Mouse (Mus musculus): ENCODE measurements around the gene Kndc1. TPM values are rescaled to one million over a fixed set of nuclear protein-coding genes. Genes with fewer than 3 reads are reported as not detected.
A peak's percentile ranks its signal among the peaks of the same experiment; 100 is the strongest.

Kndc1 gene
- total RNA-seq, 2 experiments from 2014 or later: not detected

DNA sequence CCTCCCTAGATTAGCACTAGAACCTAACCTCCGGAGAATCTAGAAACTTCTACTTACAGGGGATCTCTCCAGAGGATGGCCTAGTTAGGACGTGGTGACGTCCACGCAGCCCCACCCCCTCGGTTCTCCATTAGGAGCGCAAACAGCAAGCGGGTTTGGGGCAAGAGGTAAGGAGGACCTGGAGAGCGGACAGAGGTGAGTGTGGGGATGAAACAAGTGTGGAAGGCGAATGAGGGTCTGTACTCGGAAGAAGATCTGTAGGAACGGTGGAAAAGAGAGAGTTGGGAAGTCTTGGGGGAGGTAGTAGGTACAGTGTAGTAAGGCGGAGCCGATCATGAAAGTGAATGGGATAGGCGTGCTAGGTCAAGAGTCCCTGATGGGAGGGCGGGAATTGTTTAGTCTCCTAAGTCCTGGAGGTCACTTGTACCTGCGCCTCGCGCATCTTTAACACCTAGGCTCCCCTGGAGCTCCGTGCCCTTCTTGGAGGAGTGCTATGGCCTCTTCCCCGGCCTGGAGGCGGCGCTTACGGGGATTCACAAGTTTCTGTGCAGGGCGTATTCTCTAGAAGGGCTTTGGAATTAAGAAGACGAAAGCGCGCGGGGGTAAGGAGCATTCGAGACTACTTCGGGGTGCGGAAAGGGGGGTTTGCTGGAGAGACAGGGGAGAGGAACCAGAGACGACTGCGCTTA, 55.9 kb downstream of the Kndc1 start:
- DNase-seq (ENCODE audit: low spot score): peak; percentile 20

DNA sequence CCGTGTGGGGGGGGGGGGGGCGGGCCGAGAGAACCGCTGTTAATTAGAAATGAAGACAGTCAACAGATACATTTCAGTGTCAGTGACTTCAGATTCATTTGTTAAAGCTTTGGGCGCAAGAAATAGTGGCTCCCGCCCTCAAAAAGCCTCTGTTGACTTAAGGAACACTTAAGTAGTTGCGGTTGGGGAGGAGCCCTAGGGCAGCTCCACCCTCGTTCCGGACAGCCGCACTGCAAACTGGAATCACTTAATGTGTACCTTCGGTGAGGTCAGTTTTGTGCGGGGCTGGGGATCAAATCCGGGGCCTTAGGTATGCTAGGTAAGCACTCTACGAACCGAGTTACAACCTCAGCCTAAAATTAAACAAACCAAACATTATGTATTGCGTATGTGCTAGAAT, 56.6 kb downstream of the Kndc1 start:
- DNase-seq (ENCODE audit: low spot score): no peak

DNA sequence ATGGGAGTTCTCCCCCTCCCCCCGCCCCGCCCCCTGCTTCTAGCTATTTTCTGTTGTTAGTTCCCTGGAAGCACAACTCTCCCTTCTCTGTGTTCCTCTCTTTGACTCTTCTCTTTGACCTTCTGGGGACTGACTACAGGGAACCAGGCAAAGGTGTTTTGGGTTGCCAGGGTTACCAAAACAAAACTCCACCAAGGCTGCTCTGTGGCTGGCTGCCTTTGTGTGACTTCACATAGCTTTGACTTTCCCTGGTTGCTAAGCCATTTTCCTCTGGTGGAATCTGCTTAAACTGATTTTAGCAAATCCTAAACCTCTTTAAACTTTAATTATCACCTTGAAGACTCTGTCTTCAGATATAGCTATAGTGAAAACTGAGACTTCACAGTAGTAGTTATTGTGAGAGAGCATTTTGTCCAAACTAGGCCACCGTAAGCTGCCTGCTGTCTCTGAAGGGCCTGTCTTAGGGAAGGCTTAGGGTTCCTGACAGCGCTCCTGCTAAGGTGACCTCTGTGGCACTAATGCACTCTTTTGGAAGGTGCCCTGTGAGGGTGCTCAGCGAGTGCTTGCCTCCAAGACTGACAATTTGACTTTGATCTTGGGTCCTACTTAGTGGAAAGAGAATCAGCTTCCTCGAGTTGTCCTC, 57.6 kb downstream of the Kndc1 start:
- no peak for DNase-seq (ENCODE audit: low spot score)

DNA sequence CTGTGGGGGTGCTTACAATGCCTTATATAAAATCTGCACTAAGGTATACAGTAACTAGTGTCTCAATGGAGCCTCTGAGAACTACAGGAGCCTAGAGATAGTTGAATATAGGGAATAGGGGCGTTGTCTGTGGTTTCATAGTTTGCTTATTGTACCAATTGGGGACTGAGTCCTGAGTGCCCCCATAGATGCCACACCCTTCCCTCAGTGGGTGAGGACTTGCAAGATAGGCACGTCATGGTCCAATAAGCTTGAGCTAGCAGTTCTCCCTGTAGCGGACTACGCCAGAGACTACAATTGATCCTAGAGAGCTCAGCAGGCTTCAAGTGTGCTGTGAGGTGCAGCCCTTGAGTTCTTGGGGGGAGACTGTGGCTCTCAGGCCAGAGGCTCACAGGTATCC, 61.0 kb downstream of the Kndc1 start:
- DNase-seq (ENCODE audit: low spot score): no peak

DNA sequence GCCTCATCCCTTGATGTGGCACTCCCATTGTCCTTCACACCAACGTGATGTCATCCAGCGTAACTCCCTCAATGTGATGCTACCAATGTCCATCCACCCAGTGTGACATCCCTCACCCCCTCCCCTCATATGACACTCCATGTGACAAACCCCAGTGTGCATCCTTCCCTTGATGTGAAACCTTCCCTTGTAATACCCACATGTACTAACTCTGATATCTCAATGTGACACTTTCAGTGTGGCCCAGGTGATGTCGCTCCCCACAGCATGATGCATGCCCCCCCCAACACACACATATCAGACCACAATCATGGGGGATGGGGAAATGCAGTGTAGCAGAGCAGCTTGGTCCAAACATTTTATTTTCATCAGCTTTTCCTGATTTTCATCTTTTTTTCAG, 62.2 kb downstream of the Kndc1 start:
- DNase-seq (ENCODE audit: low spot score): no peak

DNA sequence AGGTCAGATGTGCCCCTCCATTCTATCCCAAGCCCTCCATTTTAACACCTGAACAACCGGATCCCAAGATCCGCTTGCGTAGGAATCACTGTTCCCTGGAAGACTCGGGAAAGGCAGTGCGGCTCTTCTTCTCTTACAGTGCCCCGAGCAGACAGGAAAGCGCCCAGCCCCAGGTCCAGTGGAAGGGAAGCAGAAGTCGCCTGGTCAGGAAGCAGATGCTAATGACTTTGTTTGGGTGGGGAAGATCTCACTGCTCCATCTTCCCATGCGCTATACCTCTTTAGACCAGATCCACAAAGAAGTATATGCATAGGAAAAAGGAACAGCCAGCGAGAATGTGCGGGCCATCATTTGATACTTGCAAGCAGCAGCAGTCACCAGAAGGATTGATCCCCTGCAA, 62.9 kb downstream of the Kndc1 start:
- no peak for DNase-seq (ENCODE audit: low spot score)

DNA sequence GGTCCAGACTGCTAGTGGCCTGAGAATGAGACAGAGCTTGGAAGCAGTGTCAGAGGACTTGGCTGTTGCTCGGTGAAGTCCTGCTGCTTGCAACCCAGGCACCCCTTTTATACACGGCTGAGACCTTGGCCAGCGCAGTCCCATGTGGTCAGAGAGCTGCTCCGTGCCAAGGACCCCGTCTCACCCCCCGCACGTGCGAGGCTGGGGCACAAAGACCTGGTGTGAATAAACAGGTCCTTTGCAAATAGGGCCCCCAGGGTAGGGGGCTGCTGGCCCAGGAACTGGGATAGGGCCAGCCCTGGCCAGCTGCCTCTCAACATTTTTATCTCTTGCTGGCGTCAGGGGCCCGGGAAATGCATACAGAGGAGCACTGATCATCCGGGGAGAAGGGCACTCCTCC, 63.5 kb downstream of the Kndc1 start:
- DNase-seq (ENCODE audit: low spot score): no peak

DNA sequence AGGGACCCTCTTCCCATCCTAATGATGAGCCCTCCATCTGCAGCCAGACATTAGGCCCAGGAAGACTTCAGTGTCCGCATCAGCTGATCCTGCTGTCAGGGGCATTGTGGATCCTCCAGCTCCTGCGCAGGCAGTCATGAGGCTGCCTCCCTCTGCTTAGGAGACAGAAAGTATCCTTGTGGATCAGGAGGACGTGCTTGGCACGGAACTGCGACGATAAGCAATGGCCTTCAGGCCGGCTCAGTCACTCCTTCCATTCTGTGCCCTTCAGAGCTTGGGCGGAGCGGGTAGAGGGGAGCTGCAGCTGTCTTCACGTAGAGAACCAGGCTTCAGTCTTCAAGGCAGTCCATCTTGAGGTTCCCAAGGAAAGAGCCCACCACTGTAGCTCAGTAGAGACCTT, 66.6 kb downstream of the Kndc1 start:
- no peak for DNase-seq (ENCODE audit: low spot score)

DNA sequence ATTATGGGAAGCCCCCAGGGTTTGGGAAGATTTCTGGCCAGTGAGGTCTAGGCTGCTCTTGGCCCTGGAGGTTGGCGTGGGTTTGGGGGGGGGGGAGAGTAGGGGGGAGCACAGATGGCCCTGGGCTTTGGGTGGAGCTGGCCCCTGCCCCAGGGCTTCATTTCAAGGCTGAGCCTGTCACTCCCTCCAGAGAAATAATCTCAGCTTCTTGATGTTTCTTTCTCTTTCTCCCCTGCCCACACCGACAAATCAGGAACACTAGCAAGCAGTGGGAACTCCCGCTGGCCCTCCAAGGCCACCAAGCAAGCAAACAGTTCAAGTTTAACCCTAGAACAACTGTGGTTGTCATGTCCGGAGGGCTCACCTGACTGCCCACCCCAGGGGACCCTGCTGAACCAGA, 69.3 kb downstream of the Kndc1 start:
- DNase-seq (ENCODE audit: low spot score): no peak

DNA sequence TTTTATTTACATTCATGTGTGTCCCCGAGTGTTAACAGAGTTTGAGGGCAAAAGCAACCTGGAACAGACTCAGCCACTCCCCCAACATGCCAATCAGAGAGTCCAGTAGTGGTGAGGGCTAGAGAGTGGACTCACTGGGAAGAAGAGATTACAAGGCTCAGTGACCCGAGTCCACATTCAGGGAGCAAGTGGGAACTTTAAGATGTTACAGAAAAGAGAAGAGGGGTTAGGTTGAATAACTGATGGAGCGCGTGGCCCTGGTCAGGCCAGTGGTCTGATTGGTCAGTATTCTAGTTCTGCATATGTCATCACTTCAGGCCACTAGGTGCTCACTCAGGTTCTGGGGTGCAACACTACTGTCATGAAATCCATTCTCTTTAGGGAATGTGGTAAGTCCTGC, 72.7 kb downstream of the Kndc1 start:
- DNase-seq (ENCODE audit: low spot score): no peak

DNA sequence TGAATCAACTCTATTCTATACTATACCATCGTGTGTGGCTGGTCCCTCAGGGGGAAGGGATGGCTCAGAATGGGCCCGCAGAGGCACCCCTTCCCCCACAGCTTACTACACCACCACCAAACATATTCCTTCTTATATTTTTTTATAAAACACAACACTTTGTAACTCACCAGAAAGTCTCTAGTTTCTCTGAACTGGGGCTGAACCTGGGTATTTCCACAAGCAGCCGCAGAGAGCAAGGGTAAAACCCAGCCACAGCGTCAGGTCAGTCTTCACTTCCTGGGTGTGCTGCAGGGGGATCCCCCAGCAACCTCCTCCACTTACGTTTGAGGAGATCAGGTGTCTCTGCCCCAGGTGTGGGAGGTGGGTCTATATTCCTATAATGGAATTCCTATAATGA, 73.9 kb downstream of the Kndc1 start:
- DNase-seq (ENCODE audit: low spot score): no peak

DNA sequence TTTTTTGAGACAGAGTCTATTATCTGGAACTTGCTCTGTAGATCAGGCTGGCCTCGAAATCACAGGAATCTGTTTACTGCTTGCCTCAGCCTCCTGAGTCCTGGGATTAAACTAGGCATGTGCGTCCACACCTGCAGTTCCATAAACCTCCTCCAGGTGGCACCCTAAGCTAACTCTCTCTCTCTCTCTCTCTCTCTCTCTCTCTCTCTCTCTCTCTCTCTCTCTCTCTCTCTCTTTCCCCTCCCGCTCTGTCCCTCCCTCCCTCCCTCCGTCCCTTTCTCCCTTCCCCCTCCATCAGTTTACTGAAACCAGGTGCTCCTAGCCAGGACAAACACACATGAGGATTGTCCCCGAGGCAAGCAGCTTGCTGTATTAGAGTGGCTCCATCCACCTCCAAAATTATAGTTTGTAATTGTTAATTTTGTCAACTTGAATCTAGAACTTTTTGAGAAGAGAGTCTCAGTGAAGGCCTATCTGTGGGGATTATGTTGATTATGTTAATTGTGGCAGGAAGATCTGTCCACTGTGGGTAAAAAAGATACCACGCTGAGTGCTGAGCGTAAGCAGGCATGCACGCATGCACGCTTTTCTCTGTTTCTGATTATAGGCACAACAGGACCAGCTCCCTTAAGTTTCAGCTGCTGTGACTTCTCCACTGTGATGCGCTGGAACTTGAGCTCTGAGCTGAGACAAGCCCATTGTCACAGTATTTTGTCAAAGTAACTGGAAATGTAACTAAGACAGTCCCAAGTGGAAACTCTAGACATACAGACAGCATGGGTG, 75.0 kb downstream of the Kndc1 start:
- peak; percentile 80 for DNase-seq (ENCODE audit: low spot score)

DNA sequence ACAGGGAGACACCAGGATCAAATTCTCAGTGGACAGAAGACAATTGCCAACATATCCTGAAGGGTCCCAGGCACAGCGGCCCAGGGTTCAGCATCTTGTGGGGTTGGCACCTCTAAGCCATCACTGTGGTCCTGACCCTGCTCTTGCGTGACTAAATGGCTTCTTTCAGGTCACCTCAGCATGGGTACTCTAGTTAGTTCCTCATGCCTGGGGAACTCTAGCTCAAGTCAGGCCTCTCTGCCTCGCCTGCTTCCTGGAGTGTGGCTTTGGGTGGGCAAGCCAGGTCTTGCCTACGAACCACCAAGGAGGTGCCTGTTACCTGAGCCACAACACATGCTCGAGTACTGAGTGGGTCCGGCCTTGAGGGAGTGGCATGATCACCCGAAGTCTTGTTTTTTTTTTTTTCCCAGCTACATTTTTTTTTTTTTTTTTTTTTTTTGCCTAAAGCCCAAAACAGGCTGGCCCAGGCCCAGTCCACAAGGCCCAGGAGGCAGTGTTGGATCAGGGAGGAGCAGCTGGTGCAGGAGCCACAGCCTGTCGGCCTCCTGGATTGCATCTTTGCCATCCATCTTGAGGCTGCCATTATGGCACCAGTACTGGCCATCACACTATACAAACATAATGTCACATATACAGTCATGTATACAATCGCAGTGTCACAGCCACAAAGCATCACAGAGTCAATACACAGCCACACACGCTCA, 75.9 kb downstream of the Kndc1 start:
- DNase-seq (ENCODE audit: low spot score): no peak

DNA sequence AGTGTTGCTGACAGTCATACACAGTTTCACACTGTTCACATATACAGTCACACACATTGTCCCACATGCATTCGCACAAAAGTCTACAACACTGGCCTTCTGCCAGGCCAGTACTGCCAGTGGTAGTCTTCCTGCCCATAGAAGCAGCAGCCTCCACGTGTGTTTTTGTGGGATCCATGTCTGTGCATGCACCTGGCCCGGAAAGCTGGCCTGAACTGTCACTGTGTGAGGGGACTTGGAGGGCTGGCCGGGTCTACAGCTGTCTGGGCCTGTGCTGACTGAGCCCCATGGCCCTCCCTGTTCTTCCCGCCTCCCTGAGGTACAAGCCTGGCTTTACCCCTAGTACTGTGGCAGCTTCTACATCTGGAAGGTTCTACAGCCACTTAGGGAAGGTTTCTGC, 76.5 kb downstream of the Kndc1 start:
- DNase-seq (ENCODE audit: low spot score): no peak

DNA sequence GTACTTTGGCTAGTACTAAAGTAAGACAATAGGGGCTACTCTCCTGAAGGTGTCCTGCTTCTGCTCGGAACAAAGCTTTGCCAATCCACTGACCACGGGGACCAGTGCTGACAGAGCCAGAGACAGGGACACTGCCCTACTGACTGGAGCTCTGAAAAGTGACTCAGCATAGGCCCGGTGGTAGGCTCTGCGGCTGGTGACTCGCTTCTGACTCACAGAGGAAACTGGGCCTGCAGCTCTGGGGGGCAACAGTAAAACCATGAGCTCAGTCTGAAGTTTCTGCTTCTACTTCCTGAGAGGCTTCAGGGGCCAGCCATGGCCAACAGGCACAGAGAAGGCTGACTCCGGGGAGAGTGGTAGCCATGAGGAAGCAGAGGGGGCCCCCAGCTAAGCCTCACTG, 76.9 kb downstream of the Kndc1 start:
- no peak for DNase-seq (ENCODE audit: low spot score)

DNA sequence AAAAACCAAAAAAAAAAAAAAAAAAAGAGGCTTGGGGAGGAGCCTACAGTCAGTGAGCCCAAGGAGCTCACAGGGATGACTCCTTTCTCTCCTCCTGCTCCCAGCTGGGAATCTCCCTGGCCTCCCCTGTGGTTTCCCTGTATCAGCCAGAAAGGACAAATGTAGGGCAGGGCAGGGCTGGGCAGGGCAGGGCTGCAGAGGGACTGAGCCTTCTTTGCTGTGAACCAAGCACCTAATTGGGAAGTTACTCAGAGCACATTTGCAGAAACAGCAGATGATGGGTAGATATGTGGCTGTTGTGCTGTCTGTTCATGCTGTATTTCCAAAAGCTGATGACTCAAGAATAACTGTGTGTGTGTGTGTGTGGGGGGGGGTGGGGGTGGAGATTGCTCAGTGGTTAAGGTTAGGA, 78.4 kb downstream of the Kndc1 start:
- no peak for DNase-seq (ENCODE audit: low spot score)

DNA sequence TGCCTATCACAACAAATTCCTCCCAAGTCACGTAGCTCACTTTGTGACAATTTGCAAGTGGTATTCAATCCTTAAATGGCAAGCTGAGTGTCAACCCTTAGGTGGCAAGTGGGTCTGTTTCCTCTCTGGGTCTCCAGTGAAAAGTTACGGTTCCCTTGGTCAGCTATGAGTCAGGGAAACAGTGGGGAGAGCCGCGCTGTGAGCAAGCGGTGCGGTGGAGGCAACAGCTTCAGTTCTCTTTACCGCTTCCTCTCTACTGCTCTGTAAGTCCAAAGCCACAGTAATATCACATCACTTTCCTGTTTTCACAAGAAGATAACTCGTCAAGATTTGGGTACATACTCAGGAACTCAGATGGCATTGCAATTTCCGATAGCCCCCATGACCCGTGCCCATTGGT, 79.8 kb downstream of the Kndc1 start:
- DNase-seq (ENCODE audit: low spot score): no peak

DNA sequence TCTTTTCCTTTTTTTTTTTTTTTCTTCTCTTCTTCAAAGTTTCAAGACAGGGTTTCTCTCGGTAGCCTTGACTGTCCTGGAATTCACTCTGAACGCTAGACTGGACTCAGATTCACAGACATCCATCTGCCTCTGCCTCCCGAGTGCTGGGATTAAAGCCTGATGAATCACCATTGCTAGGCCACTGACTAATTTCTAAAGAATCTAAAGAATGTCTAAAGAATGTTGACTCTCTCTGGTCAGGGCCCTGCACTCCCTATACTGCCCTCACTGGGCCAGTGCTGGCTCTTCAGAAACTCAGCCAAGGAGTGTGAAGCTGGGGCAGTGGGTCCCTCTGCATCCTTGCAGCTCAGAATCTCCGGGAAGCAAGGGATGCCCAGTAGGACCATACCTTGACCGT, 81.0 kb downstream of the Kndc1 start:
- no peak for DNase-seq (ENCODE audit: low spot score)

DNA sequence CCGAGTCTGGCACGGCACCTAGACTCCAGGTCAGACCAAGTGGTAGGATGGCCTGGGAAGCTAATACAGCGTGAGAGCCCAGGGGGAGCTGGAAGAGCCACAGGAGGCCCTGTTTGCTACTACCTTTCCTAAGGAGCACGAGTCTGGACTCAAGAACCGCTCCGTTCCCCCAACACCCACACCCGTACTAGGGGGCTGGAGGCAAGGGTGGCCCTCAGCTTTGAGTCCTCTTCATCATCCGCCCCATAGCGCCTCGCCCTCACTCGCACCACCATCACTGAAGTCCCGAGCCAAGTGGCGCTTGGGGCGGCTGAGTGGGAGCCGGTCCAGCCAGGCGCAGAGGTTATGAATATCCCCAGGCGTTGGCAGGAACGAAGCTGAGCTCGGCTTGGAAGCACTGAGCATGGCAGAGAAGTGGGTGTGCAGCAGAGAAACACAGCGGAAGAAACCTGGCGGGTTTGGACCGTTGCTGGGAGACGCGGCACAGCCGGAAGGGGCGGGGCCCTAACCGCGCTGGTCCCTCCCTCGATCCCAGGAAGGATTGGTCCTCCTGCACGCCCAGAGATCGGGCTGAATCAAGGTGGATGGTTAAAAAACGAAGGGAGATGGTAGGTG, 83.9 kb downstream of the Kndc1 start, which contains the start of gene 6430531B16Rik:
6430531B16Rik (minus strand) TSS at position 478 of the 615 bp plus-strand sequence.
- peak; percentile 82 for DNase-seq (ENCODE audit: low spot score)

DNA sequence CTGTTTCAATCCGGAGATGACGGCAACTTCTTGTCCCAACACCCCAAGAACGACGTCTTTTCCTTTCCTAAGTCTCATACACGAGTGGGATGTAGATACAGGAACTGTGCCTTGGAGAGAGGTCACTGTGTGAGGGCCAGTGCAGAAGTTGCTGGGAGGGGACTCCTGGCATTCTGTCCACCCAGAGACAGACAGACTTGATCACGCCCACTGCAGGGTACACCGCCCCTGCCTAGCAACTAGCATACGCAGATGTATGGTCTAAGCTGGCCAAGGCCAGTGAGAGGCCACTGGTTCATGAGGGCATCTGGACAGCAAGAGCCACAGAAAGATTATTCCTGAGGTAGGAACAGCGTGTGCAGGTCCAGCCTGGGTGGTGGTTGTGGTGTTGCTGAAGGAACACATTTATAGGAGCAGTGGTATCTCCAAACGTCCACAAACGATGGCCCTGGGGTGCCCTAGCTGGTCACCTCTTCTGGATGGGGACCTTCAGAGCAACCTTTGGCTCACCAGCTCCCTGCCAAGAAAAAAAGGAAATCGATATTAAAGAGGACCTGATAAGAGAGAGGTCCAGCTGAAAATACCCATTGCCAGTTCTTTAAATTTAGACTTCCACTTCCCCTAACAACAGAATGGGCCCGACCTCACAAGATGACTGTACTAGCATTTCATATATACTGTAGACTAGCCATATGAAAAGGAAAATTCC, 84.7 kb downstream of the Kndc1 start:
- DNase-seq (ENCODE audit: low spot score): no peak

DNA sequence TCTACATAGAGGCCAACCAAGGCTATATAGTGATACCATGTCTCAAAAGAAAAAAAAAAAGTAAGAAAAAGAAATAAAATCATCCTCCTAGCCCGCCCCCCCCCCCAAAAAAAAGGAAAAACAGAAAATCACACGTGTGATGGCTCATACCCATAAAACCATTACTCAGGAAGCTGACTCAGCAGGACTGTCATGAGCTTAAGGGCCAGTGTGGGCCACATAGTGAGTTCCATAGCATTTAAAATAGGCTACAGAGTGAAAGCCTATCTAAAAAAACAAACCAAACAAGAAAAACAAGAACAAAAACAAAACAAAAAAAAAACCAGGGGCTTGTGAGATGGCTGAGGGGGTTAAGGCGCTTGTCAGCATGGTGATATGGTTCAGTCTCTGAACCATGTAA, 86.3 kb downstream of the Kndc1 start:
- no peak for DNase-seq (ENCODE audit: low spot score)

Measured in gastrocnemius, adult 18-20 months (tissue).